Mouse (Mus musculus) kidney, adult 2 months (tissue): ENCODE measurements around the gene Gabbr2.

Experiments used
- CTCF ChIP-seq: fragments of 200-500 bp; conservative IDR thresholded peaks from 2 replicates; pipeline ENCODE4 v1.5.1; 2011; ENCODE audit warnings: low read depth, mild to moderate bottlenecking, control low read depth, low read length, moderate library complexity, mixed read lengths; ENCODE audit not compliant: insufficient read depth, insufficient read length
- POLR2A ChIP-seq: fragments of 200-500 bp; IDR thresholded peaks from one replicate; pipeline ENCODE4 v1.6.1; 2011; ENCODE audit warnings: low read depth, low read length, control low read depth

- TF ChIP-seq POLR2A = no peak
- TF ChIP-seq CTCF = no peak
Measured at GRCm38 (mm10) chr4:46881271-46881670, 110.4 kb downstream of the Gabbr2 start.
